Mouse (Mus musculus) layer of hippocampus, adult 18-20 months (tissue): ENCODE measurements around the gene Ccdc182. TPM values are rescaled to one million over a fixed set of nuclear protein-coding genes. Genes with fewer than 3 reads are reported as not detected.
A peak's percentile ranks its signal among the peaks of the same experiment; 100 is the strongest.

Experiments
- DNase-seq, 2 experiments: peaks; one replicate each; pipeline ENCODE4 v3.0.0; 2022; ENCODE audit warnings: low spot score in 2 of 2
- total RNA-seq, 2 experiments: library from RNA; stranded (reverse); gene quantifications; 2 replicates each; pipeline ENCODE4 v1.2.3; 2021

Ccdc182 gene
- total RNA-seq, 2 experiments from 2014 or later = not detected

GRCm38 (mm10) chr11:88327016-88327415 lies 33.2 kb downstream of the Ccdc182 start:
- no peak for DNase-seq

DNA sequence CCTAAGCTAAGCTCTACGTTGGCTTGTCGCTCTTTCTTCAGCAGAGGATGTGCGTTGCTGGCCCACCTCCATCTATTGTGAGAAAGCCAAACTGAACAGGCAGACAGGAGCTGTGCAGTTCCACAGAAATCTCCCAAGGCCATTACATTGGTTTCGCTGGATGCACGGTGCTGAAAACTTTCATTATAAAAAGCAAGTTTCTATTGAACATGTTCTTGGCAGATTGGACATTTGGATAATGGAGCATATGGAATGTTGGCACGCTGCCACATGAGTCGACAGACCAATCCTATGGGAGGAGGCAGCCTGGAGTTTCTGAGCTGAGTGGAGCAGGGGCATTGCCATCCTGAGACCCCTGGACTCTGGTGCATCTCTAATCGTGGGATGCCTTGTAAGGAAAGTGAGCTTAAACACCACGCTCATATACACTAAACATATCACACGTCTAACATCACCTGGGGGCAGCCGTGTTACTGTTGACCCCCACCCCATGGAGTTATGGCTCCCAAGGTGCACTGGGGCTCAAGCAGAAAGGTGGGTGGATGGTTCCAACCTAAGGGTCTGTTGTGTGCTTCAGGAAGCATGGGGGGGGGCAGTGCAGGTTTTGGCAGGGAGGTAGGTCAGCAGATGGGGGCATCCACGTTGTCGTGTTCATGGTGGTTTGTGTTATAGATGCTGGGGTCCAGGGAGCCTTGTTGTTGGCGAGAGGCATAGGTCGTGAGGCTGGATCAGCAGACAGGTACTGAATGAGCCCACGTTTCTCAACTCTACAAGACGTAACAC lies 35.1 kb downstream of the Ccdc182 start:
- peak in 1 of 2 experiments; percentile 7 for DNase-seq

GRCm38 (mm10) chr11:88330799-88331198 lies 36.9 kb downstream of the Ccdc182 start:
- DNase-seq = peak; percentile 9 to 10

DNA sequence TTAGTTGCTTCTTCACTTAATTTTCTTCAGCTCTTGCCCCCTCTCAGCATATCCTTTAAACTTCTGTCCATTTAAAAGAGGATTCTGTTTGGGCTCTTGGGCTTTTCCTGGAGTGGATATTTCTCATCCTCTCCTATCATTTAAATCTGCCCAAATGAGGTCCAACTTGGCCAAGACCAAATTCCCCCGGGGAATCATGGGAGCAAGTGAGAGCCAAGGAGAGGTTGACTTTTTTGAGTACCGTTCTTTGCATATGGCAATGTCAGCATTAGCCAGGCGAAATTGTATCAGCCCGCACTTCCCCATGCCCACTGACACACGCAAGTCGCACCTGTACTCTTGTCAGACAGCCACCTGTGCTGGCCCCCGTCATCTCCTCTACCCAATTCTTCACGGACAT lies 37.9 kb downstream of the Ccdc182 start:
- no peak for DNase-seq

- DNase-seq = no peak
Measured at GRCm38 (mm10) chr11:88332309-88332934, 38.6 kb downstream of the Ccdc182 start.

DNA sequence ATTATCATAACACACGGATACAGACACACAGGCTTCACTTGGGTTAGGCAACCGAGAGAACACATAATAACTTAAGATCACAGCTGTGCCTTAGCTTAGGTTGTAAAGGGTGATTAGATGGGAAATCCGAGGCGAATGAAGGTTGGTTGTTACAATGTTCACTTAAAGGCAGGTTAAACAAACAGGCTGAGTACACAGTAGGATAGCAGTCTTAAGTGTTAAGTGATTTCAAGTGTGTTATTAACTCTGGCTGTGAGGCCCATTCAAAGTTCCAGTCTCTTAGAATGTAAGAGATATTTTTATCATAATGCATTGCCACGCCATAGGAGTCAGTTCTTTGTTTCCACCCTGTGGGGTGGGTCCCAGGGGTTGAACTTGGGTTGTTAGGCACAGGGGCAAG lies 41.0 kb downstream of the Ccdc182 start:
- no peak for DNase-seq

- no peak for DNase-seq
Measured at GRCm38 (mm10) chr11:88337926-88338325, 44.1 kb downstream of the Ccdc182 start.

Other genes with a start within 250 kb of the Ccdc182 start
- 100 to 1,000 TPM; 219 to 225 TPM for gene Srsf1, start 246.7 kb upstream of the Ccdc182 start, total RNA-seq
- gene Vezf1, start 225.8 kb upstream of the Ccdc182 start, total RNA-seq = 10 to 100 TPM; 23.2 to 24.7 TPM
- 10 to 100 TPM; 27.9 to 31.8 TPM for gene Cuedc1, start 196.0 kb upstream of the Ccdc182 start, total RNA-seq
- gene Mrps23, start 89.7 kb upstream of the Ccdc182 start, total RNA-seq = 10 to 100 TPM; 63.8 to 77.8 TPM